Mouse (Mus musculus) testis, postnatal 10 days (tissue): ENCODE data around the gene Plekhg2.

Experiments used
- DNase-seq: peaks from one replicate; pipeline ENCODE4 v3.0.0; 2021; ENCODE audit warnings: low spot score

Plekhg2 gene

DNA sequence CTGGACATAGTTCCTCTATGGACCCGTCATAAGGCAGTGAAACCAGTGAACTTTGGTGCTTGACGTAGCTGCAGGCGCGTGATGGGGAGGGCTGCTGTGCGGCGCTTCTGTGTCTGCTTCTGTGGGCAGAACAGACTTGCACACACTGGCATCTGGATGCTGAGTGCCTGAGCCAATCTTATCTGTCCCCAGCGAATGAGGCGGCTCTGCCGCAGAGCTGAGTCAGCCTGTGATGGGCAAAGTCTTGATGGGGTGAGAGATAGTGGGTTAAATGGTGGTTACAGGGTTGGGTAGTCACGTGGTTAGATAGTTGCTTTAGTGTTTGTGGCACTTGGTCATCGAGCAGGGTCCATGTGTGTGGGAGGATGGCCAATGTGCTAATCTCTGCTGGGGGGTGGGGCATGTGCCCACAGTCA lies 10.6 kb upstream of the Plekhg2 start:
- no peak for DNase-seq

DNA sequence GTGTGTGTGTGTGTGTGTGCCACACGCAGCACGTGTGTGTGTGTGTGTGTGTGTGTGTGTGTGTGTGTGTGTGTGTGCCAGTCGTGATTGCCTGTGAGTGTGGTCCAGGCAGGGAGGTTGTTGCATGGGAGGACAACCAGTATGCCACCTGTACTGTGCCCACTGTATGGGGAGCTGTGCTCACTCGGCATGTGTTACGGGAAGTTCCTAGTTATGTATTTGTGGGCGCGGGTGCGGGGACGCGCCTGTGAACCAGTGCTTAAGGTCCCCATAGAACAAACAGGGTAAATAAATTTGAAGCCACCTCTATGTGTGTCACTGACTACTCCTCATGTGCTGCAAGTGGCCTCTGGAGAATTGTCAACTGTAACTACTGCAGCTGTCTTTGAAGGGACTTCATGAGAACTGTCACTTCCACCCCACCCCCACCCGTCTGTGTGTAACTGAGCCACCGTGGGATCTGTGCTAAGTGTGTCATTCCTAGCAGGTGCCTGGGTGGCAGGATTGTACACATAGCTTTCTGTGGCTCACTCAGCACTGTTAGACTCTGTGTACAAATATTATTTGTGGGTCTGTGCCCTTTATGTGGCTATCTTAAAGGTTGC lies 10.1 kb upstream of the Plekhg2 start:
- no peak for DNase-seq

DNA sequence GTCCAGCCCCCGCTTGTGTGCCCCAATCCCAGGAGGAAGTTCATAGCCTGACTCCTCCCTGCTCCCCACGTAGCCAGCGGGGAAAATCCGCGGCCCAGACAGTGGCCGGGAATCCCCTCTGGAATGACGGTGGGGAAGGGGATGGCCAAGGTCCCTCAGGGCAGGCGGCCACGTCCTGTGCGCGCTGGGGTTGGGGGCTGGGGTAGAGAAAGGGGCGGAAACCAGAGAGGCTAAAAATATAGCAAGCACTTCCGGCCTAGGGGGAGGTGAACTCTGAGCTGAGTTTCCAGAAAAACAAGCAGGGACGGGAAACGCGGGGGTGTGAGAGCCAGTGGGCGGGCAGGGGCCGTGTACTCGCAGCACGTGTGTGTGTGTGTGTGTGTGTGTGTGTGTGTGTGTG lies 9.5 kb upstream of the Plekhg2 start:
- DNase-seq: peak; percentile 88

DNA sequence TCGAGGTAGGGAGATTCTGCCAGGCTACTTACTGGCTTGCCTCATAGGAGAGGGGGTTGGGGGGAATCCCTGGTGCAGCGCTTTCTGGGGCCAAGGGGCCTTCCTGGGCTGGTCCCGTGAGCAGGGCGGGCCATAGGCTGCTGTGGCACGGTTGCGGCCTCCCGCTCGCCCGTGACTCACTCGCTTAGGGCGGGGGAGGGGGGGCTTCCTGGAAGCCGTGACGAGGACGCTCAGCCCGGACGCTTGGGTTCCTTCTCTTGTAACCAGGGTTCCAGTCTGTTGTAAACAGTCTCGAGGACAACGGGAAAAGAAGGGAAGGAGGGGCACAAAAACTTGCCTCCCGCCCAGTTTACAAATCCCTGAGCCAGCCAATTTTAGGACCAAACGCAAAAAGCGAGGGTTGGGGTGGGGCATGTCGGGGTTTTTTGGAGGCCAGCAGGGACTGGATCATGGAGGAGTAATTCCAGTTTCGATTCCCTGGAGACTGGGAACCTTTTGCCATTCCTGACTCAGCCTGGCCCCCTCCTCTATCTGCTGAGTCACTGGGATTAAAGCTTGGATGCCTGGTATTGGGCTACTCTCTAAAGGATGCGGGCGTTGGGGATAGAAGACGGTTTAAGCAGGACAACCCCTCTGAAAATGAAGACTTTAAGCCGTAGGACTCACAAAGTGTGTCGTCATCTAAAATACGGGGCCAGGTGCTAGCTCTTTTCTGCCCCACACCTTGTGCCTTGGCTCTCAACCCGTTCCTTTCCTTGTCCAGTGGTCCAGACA lies 8.8 kb upstream of the Plekhg2 start:
- DNase-seq: peak; percentile 76

DNA sequence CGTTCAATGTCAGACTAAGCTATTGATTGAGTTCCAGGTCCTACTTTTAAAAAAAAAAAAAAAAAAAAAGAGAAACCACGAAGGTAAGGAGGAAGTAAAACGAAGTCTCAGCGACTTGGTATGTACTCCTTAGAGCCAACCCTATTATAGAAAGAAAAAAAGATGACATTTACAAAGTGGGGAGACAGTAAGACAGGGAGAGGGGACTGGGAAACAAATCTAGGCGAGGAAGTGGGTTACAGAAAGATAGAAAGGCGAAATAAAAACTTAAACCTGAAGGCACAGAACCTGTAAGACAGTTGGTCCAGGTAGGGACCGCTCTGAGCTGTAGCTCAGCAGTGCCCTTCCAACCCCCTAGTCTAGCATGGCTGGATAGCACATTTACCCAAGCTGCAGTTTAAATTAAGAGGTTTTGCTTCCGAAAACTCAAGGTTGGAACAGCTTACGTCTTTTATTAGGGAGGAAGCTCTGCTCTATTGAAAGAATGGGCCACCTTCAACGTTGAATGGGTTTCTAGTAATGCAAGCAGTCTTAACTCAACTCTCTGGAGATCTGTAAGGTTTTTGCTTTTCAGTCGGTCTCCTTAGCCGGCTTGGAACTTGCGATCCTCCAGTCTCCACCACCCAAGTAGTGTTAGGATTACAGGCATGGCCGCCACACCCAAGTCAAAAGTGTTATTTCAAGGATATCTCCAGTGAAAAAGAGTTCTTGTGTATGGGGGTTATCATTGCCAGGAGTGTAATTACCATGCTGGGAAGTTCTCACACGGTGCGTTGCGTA lies 8.0 kb upstream of the Plekhg2 start, which contains the start of gene Zfp36:
Gene Zfp36, minus strand, starts transcription at position 17 of the 780 bp plus-strand sequence.
- DNase-seq: no peak

DNA sequence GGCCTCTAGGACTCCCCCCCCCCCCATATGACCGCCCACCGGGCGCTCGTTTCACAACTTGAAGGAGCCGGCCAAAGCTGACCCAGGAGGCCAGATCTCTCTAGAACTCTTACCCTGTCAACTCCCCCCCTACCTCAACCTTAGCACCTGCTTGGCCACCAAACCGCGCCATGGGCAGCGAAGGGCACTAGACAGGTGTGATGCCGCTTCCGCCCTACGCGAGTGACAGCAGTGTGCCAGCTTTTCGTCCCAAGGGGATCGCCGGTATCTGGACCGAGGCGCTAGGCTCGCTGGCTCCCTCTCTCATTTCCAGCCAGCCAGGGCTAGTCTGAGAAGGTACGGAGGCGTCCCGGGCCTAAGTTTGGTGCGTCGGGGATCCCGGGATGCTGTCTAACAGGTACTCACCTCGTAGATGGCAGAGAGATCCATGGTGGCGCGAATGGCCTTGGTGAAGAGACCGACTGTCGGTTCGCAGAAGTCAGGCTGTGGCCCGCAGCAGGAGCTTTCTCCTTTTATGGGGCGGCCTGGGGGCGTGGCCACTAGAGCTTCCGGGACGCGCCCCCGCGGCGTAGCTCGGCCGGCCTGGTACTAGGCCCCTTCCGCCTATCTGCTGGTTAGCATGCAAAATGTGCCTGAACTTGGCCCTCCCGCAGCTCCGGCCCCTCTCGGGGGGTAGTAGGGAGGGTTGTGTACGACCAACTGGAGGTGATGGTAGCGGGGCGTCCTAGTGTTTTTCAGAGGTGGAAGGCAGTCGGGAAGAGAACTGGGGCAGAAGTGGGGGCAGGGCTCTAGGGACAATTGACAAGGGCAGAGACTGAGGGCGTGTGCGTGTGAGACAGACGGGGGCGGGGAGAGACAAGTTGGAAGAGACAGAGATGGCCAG lies 6.6 kb upstream of the Plekhg2 start:
- DNase-seq: peak; percentile 97

DNA sequence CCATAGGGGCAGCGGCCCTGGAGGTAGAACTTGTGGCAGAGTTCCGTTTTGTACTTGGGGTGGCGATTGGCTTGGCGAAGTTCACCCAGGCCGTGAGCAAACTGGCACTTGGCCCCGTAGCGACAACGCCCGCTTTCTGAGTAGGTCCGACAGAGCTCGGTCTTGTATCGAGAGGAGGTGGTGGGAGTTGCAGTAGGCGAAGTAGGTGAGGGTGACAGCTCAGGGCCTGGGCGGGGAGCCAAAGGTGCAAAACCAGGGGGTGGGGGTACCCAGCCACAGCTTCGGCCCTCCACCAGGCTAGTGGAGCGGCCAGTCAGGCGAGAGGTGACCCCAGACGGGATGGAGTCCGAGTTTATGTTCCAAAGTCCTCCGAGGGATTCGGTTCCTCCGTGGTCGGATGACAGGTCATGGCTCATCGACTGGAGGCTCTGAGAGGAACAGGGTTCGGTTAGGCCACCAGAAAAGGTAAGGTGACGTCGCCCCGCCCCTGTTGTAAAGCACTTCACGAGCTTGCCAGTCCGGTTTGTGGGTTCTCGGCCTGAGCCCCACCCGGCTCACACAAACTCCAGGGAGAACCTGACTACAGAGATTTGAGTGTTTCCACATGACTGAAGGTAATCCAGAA lies 5.8 kb upstream of the Plekhg2 start:
- peak; percentile 74 for DNase-seq

DNA sequence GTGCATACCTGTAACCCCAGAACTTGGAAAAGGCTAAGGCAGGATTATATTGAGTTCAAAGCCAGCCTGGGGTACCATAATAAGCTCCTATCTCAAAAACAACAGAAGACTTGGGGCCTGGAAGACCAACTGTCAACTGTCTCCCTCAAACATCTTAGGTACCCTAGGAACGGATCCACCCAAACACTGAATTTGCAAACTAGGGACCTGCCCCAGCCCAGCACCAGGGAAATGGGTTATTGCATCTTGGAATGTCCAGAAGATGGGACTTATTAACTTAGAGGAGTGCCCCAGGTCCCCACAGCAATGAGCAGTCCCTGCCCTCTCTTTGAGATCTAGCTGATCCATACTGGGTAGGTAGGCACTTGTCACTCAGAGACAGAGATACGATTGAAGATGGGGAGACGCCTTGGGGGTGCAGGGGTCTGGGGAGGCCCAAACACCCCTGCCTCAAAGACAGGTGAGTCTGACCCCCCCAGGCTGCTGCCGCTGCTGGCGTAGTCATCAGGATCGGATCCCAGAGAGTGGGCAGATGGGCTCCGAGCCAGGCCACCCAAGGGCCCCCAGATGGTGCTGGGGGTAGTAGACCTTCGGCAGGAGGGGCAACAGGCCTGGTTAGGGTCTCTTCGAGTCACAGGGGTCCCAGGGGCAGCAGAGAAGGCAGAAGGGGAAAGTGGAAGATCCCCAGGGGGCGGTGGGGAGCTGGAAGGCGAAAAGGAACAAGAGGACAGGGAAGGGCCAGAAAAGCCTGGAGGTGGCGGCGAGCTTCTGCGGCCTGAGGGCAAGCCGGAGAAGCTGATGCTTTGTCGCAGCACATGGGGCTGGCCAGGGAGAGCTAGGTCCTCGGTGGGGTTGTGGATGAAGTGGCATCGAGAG lies 5.0 kb upstream of the Plekhg2 start:
- DNase-seq: peak; percentile 65

DNA sequence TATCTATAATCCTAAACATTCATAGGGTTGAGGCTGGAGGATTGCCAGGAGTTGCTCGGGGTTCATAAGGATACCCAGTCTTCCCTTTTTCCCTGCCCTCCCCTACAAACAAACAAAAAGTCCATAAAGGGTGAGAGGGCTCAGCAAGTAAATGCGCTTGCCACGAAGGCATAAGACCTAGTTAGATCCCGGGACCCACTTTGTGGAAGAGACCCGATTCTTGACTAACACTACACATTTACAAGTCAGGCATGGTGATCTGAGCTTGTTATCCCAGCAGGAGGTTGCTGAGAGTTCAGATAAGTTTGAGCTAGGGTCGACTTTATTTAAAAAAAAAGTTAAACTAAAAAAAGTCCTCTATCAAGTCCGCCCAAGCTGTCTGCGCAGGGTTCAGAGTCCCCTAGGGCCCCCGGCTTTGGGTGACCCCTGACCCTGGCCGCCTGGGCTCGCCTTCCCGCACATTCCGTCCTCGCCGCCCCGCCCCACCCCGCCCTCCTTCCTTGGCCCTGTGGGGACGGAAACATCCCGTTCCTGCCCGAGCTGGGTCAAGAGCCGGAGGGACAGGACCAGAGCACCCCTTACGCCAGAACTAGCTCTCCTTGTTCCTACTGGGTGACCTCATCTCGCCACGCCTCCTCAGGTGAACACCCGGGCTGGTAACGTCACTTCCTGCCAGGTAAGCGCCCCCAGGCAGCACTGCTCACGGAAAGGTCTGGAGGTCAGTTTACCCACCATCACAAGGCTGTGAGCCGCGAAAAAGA lies 3.8 kb upstream of the Plekhg2 start:
- peak; percentile 83 for DNase-seq

DNA sequence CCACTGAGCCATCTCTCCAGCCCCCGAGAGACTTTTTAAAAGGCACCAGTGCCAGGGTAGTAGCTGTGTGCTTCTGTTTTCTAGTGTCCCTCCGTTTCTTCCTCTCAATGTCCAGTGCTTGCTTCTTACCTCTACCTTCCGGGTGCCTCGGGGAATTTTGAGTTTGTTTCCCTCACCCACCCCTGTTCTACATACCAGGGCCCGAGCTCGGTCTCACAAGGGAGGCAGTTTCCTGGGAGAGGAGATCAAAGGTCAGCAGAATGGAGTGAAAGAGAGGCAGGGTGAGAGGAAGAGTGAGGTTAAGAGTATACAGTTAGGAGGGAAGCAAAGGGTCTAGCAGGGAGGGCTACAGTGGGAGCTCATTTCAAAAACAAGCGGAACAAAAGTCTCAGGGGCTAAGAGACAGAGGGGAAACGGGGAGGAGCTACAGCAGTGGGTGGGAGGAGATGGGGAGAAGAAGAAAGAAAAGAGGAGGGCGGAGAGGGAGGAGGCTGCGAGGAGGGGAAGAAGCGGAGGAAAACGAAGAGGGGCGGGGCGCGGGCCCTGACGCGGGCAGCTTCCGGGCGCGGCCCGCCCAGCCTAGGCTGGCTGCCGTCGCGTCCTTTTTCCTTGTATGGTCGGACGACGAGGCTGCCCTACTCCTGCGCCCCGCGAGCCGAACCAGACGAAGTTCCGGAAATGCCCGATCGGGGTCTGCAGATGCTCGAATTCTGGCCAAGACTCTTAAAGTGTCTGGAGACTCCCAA lies 3.0 kb upstream of the Plekhg2 start:
- DNase-seq: peak; percentile 94

DNA sequence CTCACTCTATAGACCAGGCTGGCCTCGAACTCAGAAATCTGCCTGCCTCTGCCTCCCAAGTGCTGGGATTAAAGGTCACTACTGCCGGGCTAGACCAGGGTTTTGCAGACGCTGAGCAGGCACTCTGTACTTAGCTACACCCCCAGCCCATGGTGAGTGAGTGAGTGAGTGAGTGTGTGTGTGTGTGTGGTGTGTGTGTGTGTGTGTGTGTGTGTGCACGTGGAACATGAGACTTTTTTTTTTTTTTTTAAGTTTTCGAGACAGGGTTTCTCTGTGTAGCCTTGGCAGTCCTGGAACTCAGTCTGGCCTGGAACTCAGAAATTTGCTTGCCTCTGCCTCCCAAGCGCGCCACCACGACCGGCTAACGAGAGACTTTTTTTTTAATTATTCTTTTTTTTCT lies 2.2 kb upstream of the Plekhg2 start:
- no peak for DNase-seq

DNA sequence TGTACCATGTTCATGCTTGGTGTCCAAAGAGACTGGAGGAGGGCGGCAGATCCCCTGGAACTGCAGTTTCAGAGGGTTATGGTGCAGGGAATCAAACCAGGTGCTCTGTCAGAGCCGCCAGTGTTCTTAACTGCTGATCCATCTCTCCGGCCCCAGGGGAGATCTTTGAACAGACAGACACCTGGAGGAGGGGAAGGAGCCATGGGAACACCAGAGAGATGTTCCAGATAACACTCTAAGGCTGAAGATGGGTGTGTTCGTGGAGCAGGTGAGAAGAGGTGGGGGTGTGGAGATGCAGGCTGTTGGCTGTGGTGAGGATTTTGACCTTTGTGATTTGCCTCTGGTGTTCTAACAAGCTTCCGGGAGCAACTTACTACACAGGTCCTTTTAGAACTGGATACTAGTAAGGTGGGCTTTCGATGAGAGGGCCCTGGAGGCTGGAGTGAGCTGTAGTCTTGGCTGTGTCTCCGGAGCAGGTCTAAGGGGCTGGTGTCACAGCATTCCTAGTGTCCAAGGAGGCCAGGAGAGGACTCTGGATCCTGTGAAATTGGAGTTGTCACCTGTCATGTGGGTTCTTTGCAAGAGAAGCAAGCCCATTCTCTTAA lies 1.6 kb upstream of the Plekhg2 start:
- DNase-seq: no peak

DNA sequence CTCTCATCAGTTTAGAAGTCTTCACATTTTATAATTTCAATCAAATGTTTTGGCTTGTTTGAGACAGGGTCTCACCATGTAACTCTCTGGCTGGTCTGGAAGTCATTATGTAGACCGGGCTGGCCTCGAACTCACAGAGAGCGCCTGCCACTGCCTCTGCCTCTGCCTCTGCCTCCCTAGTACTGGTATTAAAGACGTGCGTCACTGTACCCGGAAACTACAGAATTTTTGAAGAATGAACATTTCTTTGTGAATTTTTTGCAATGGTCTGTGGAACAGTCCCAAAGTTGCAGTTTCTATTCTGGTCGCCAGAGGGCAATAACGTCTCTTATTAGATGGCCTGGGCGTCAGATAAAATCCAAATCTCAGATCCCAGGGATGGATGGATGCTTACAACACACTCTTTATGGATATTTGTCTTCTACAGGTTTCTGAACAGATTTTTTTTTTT lies 757 bp upstream of the Plekhg2 start:
- peak; percentile 85 for DNase-seq

DNA sequence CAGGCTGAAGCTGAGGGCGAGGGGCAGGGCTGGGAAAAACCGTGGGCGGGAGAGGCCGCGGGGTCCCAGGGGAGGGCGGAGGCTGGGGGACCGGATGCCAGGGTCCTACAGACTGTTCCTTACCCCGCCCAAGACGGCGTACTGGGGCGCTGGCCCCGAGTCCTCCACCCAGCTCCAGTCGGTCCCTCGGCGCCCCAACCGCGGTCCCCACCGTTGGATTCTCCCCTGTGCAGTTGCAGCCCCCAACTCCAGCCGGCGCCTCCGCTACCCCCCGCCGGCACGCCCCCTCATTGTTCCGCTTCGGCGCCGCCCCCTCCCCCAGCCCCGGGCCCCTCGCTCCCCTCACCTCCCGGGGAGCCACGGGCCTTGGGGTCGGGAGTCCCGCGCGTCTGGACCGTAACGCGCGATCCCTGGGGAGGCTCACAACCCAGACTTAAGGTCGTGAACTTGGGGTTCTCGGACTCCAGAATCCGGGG lies 847 bp downstream of the Plekhg2 start:
- peak; percentile 79 for DNase-seq

DNA sequence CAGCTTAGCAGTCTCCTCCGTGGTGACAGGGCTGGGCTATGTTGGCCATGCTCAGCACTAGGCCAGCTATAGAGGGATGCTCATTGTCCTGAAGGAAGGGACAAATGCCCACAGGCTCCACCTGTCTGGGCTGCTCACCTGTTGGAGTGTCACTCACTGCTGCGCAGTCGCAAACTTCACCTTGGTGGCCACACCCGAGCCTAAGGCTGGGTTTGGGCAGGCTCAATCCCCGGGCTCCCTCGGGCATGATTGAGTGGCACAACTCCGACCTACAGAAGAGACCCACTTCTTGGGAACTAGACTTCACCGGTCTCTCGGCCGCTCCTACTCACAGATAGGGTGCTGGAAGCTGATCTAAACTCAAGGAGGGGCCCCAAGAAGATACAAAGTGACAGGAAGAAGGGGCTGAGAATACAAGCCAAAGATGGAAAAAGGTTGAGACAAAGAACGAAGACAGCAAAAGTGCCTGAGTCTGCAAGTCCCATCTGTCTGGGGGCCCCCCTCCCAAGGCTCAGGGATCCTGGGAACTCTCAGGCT lies 1.4 kb downstream of the Plekhg2 start:
- no peak for DNase-seq

DNA sequence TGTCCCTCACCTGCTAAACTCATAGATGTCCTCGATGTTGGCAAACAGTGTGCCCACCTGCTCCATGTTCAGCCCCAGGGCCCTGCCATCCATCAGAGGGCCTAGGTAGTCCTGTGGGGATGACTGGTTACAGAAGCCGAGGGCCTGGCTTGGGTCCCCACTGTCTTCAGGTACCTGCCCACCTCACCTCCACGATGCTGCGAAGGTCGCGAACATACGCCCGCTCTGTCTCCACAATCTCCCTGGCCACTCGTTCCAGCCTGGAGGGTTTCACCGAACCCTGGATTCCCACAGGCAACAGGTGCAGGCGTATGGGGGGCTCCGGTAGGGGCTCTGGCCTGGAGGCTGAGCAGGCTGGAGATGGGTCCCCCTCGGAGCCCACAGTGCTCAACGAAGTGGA lies 2.3 kb downstream of the Plekhg2 start:
- no peak for DNase-seq

DNA sequence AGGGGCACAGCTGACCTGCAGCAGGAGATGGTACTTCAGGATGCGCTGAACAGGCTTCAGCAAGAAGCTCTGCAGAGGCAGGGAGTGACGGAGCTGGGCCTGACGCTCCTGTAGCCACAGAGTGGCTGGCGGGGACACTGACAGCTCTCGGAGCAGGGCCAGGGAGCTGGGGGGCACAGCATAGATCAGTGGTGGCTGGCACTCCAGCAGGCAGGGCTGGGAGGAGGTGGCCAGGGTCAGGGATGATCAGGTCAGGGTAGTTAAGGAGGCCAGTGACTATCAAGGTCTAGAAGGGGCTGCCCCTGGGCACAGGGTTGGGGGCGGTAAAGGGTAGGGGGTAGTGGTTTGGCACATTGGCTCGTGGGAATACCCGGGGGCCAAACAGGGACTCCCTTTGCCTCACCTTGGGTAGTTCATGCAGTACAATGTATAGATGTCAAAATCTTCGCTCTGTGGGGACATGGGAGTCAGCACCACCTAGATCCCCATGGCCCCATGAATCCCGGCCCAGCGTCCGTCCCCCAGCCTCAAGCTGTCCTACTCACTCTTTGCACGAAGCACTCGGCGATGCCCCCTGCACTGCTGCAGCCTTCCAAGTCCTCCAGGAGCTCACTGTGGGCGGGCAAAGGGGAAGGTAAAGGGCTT lies 4.0 kb downstream of the Plekhg2 start:
- no peak for DNase-seq
